Mouse (Mus musculus): ENCODE measurements at regions not wholly inside any gene's neighbourhood (a gene's known extent, or its start where the extent isn't known, plus 50 kb on each side); places are given as distances from the start of the nearest gene placed in this dataset.

DNA sequence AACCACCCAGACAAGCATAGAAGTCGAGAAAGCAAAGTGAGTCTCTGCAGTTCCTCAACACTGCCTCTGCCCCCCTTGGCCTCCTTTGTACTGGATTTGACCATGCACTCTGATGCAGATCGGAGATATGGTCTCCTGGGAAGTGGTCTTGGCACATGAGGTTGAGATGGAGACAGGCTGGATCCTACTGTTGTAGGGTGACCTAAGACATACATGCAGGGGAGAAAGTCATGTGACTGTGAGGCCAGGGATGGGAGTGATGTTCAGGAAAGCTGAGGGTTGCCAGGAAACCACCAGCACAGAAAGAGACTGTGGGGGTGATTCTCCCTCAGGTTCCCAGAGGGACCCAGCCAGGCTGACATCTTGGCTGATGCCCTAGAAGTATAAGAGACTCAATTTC lies 99.8 kb upstream of the Rai14 start:
- TF ChIP-seq CTCF (IDR thresholded peaks at IDR 0.05; ENCODE audit: low read depth) (no peak), EP300 (IDR thresholded peaks at IDR 0.05; ENCODE audit: low read depth) (no peak)

Measured in liver, postnatal 0 days (tissue).